Mouse (Mus musculus): ENCODE data around the gene Nin.

The Nin gene

GRCm38 (mm10) chr12:70119552-70119951, 6.0 kb upstream of the Nin start:
- DNase-seq (ENCODE audit: inconsistent ontology term), result no peak

DNA sequence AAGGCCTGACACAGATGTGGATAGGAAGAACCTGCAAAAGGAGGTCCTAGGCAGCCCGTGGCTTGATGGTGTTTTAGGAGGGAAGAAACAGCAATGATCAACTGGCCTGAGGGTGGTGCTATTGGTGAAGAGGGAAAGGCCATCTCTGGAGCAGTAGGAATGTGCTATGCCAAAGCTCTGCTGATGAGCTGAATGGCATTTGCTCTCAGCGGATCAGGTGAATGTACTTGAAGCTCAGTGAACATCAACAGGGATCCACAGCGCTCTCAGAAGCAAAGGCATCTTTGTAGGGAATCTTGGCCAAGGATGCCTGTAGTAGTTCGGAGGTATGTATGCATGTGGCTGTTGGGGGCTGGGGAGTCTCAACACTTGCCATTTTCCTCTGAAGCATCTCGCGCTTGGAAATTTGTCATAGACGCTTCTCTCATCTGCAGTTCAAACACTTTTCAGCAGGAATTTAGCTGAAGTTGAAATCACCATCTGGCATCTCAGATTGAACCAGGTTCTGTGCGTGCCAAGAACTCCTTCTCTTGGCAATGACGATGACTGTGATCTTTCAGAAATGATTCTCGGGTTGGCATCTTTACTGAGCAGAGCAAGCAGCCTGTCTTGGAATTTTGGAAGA, 5.3 kb upstream of the Nin start:
- no peak for DNase-seq (ENCODE audit: inconsistent ontology term)

- peak; percentile 45 for DNase-seq (ENCODE audit: inconsistent ontology term)
Observed at GRCm38 (mm10) chr12:70117146-70117545, 3.6 kb upstream of the Nin start.

- DNase-seq (ENCODE audit: inconsistent ontology term), result no peak
Observed at GRCm38 (mm10) chr12:70112090-70112383, 1.5 kb downstream of the Nin start.

DNA sequence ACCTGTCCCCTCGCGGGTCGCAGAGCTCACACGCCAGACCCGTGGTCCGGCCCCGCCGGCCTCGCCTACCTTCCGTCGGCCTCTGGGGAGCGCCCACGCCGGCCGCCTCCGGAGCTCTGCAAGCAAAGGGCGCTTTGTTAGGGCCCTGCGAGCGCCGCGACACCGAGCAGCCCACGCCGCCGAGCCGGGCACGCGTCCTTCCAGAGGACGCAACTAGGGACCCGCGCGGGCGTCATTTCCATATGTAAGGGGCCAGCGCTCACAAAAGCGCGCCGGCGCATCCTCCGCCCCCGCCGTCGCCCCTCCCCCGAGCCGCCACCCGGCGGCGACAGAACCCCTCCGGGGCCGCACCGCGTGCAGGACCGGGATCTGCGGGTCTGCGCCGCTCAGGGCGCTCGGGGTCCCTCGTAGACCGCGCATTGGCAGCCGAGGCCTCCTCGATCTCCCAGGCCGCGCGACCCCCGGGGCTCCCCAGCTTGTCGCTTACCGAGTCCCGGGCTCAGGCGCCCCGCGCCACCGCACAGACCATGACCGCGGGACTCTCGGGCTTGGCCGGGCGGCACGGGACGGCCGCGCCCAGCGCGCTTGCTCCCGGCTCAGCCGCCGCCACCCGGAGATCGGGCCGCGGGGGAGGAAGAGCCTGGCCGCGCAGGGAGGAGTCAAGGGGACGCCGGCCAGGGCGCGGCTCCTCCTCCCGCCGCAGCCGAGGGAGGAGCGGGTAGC, 2.0 kb downstream of the Nin start:
- peak; percentile 84 for DNase-seq (ENCODE audit: inconsistent ontology term)

DNA sequence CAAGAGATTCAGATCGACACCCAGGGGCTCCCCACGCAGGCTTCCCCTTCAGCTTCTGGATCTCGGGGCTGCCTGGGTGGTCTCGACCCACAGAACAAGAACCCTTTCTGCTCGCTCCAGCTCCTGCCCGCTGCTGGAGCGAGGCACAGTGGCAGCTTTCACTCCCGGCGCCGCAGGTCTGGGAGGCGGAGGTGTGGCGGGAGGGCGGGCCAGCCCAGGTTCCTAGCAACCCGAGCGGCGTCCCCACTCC, 2.5 kb downstream of the Nin start:
- no peak for DNase-seq (ENCODE audit: inconsistent ontology term)

DNA sequence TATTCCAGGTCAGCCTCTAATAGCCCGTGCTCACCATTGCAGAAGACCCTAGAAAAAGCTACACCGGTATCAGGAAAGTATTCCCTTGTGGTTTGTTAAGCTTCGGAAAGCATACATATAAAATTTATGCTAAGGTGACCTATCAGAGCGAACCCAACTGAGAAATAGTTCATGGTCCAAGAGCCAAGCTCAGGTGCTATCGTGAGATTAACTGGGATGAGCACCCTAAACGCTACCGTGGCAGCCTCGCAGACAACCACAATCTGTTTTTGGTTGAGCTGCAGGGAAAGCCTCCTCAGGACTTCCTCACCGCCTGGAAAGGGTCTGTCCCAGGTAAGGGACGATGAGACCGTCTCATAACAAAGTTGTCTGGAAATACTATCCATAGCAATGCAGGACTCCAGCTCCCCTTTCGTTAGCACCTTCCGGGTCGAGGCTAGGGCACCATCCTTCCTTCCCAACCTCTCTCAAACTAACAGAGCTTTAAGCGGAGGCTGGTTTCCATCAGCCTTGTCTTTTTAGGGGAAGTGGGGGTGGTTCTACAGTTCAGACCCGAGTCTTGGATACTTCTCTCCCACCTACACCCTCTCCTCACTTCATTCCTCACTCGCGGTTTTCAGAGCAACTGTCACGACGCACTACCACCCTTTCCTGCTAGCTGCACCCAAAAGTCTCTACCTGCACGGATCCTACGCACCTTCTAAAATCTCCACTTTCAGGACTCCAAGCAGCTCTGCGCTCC, 3.0 kb downstream of the Nin start:
- no peak for DNase-seq (ENCODE audit: inconsistent ontology term)

DNA sequence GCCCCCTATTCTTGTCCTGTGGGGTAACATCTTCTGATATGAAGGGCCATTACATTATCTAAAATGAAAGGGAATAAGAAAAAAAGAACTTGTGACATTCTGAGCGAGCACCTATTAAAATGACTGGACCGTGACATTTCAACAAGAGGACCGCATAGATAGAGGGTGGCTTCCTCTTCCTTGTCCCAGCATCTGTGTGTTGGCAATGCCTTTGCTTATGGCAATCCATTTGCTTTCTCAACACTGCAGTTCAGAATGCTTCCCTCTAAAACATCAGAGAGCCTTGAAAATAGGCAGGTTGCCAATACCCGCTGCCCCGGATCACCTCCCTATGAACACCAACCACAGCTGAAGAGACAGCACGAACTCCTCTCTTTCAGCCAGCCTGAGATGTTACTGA, 3.6 kb downstream of the Nin start:
- peak; percentile 56 for DNase-seq (ENCODE audit: inconsistent ontology term)

GRCm38 (mm10) chr12:70108104-70108503, 5.4 kb downstream of the Nin start:
- no peak for DNase-seq (ENCODE audit: inconsistent ontology term)

GRCm38 (mm10) chr12:70106508-70106907, 7.0 kb downstream of the Nin start:
- peak; percentile 47 for DNase-seq (ENCODE audit: inconsistent ontology term)

GRCm38 (mm10) chr12:70105885-70106284, 7.6 kb downstream of the Nin start:
- DNase-seq (ENCODE audit: inconsistent ontology term), result no peak

GRCm38 (mm10) chr12:70104776-70105420, 8.6 kb downstream of the Nin start:
- DNase-seq (ENCODE audit: inconsistent ontology term), result no peak

GRCm38 (mm10) chr12:70104199-70104598, 9.3 kb downstream of the Nin start:
- DNase-seq (ENCODE audit: inconsistent ontology term), result no peak

GRCm38 (mm10) chr12:70103257-70103656, 10.3 kb downstream of the Nin start:
- DNase-seq (ENCODE audit: inconsistent ontology term), result no peak

GRCm38 (mm10) chr12:70102426-70102825, 11.1 kb downstream of the Nin start:
- DNase-seq (ENCODE audit: inconsistent ontology term), result no peak

DNA sequence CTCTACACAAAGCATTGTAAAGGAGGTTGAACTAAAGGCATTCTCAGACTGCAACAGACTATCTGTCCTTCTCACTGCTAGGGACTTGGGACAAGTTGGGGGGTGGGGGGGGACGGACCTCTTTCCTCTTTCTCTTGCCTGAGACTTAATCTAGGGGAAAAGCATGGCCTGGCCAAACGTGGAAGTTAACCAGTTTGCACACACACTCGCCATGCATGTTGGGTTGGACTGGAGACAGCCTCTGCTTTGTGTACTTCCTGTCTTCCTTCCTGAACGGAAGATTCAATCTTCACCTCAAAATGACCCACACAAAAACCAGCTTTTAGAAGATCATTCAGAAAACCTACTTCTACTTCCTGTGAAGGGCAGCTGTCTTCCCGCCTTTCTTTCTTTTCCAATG, 11.7 kb downstream of the Nin start:
- no peak for DNase-seq (ENCODE audit: inconsistent ontology term)

GRCm38 (mm10) chr12:70097901-70098300, 15.6 kb downstream of the Nin start:
- no peak for DNase-seq (ENCODE audit: inconsistent ontology term)

DNA sequence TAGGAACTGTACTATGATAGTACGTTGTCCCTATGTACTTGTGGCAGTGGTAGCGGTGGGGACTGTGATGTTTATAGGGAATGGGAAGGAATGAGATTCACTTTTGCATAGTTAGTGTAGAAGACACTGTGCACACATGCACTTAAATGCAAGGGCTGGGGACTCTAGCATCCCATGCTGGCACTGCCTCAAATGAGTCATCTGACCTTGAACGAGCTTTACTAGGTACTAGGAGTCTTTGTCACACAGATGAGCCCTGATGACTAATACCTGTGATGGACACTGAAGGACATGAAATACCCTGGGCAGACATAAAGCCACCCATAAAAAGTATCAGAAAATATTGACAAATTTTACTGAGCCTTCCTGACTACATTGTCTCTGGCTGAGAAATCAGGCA, 16.2 kb downstream of the Nin start:
- DNase-seq (ENCODE audit: inconsistent ontology term), result no peak

DNA sequence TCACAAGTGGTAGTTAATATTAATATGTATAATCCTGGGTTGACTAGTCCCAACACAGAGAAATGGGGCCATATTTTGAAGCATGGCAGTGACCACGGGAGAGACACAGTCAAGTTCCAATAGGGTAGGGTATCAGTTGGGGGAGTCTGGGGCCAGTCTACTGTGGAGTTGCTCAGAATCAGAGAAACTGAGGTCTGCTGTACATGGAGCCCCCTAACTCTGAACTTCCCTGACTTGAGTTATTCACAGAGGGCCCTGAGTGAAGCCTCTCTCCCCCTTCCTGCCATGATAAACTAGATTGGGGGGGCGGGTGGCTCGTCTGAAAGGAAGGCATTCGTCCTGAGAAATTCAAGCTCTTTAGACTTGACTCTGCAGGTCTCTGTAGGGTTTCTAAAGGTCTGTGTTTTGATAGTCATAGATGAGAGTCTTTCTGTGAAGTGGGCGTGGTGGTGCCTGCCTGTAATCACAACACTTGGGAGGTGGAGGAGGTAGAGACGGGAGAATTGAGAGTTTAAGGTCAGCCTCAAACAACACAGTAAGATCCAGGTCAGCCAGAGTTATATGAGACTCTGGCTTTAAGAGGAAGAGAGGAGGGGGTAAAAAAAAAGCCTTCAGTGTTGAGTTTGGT, 20.1 kb downstream of the Nin start:
- DNase-seq (ENCODE audit: inconsistent ontology term), result no peak

DNA sequence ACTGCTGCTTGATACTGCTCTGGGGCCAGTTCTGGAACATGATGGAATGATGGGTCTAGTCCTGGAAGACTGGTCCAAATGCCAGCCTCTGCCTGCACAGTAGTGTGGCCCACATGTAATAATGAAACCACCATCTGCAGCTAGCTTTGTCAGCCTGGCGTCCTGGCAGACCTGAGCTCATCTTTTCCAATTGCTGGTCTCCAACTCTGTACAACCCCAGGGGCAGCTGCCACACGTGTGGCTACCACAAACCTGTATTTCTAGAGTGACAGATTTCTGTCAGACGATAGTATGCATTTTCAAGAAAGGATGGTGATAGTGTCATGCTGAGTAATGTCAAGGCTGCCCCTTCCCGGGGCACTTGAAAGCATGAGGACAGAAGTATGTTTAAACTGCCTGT, 25.2 kb downstream of the Nin start:
- no peak for DNase-seq (ENCODE audit: inconsistent ontology term)

DNA sequence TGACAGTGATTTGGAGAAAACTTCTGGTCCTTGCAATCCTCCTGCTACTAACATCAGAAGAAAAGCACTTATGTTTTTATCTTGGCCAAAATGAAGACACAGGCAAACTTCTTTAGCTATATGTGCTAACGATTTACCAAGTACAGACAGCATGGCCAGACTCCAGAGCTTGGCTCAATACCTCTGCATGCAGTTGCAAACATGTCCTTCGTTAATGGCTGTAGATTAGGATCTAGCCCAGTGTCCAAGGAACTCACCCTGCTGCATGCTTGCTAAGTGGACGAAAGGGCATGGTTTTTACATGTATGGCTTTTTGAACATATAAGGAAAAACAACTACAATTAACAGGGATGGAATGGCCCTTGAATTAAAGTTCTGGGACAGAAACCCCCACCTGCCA, 28.2 kb downstream of the Nin start:
- no peak for DNase-seq (ENCODE audit: inconsistent ontology term)

- no peak for DNase-seq (ENCODE audit: inconsistent ontology term)
Observed at GRCm38 (mm10) chr12:70084198-70084597, 29.3 kb downstream of the Nin start.

GRCm38 (mm10) chr12:70083737-70084136, 29.8 kb downstream of the Nin start:
- no peak for DNase-seq (ENCODE audit: inconsistent ontology term)

All from Muller cell, postnatal 12 days (primary cell).